Comparison of ENCODE assay signal across 21 mouse cellular contexts in genomic region chr14:77941105-77941504, GRCm38 (mm10). TPM values are rescaled to one million over a fixed set of nuclear protein-coding genes. Genes with fewer than 3 reads are reported as not detected.
DNase-seq lines count a peak whose midpoint lies in the region; ATAC-seq and TF ChIP-seq lines count a peak whose summit lies in the region.
"Had no signal": no experiment of that assay in that cellular context is flagged by ENCODE, and none has a peak within 500 bp of the region (broad histone marks: within the 10 kb centered on the region; RNA-seq: fewer than 3 reads in every experiment).

No protein-coding gene starts in this region.

- no peak for TF ChIP-seq EP300 in liver, postnatal 0 days (IDR thresholded peaks at IDR 0.05; ENCODE audit: low read depth)
- TF ChIP-seq EP300 in CH12.LX (IDR thresholded peaks at IDR 0.05; ENCODE audit: low read length) = no peak

- H3K4me3 ChIP-seq in cerebellum, adult 2 months (replicated peaks; ENCODE audit: insufficient read depth, low read depth, low read length) = no peak overlapping the region
- no peak overlapping the region for H3K4me3 ChIP-seq in liver, postnatal 0 days (ENCODE audit: low read depth, low read length)
- H3K4me3 ChIP-seq in liver, embryonic 11.5 days (ENCODE audit: low read depth, low read length) = no peak overlapping the region
- H3K4me3 ChIP-seq in CH12.LX (replicated peaks in 1 of 3; ENCODE audit: low read depth in 2 of 3, low read length in 2 of 3, poor library complexity in 1 of 3) = no peak overlapping the region
- H3K4me3 ChIP-seq: forebrain, embryonic 12.5 days; limb, embryonic 15.5 days had no signal

- DNase-seq in cerebellum, adult 2 months = no peak
- DNase-seq in cerebellum, adult 9-10 months = no peak
- DNase-seq in liver, postnatal 0 days = no peak
- no peak for DNase-seq in liver, embryonic 11.5 days (ENCODE audit: low spot score)
- DNase-seq in CH12.LX (ENCODE audit: extremely low read depth) = peak; percentile 24
- no peak for DNase-seq in brain, embryonic 14.5 days (ENCODE audit: low read depth)
- DNase-seq in adrenal gland, adult 8-10 months = no peak
- no peak for DNase-seq in left cerebral cortex, adult 18-20 months (ENCODE audit: low spot score in 2 of 2)
- DNase-seq: adrenal gland, postnatal 36 days; cerebellum, adult 8-10 months; gastrocnemius, postnatal 10 days; heart, adult 11 months; kidney, adult 8-10 months; kidney, postnatal 4 days; lung, postnatal 14 days; right cerebral cortex, postnatal 25 days had no signal

- dilution Hi-C loops in CH12.LX (cut with MboI; ENCODE audit: extremely low pct_ligation_motif_present, extremely low pct_unique_long_range_greater_than_20kb, low sequenced_read_pairs) = no loop called here

- no peak overlapping the region for H3K9ac ChIP-seq in liver, postnatal 0 days (replicated peaks)
- H3K9ac ChIP-seq in liver, embryonic 11.5 days (ENCODE audit: low read depth, low read length) = no peak overlapping the region
- H3K9ac ChIP-seq in CH12.LX (ENCODE audit: insufficient read depth, low read depth) = no peak overlapping the region
- H3K9ac ChIP-seq: forebrain, embryonic 12.5 days; limb, embryonic 15.5 days had no signal

- H3K9me3 ChIP-seq in liver, postnatal 0 days (ENCODE audit: low read length) = no peaks in the 10 kb centered on the region
- no peaks in the 10 kb centered on the region for H3K9me3 ChIP-seq in liver, embryonic 11.5 days (ENCODE audit: control insufficient read depth, low read length)
- H3K9me3 ChIP-seq in CH12.LX (replicated peaks; ENCODE audit: low read length) = no peaks in the 10 kb centered on the region
- H3K9me3 ChIP-seq: forebrain, embryonic 12.5 days; limb, embryonic 15.5 days had no signal

- no peak for TF ChIP-seq POLR2A in cerebellum, adult 2 months (IDR thresholded peaks at IDR 0.05; ENCODE audit: borderline replicate concordance, insufficient read depth, low read length)
- no peak for TF ChIP-seq POLR2A in CH12.LX (IDR thresholded peaks at IDR 0.05; ENCODE audit: low read depth, low read length)
- TF ChIP-seq POLR2A in brain, embryonic 14.5 days (IDR thresholded peaks at IDR 0.05; ENCODE audit: borderline replicate concordance, extremely low read depth, insufficient read depth, insufficient read length, poor library complexity, severe bottlenecking) = no peak

- no peaks in the 10 kb centered on the region; the same call in 1 of the 2 replicates for H3K27me3 ChIP-seq in cerebellum, adult 2 months (ENCODE audit: control insufficient read depth, insufficient read depth, low read length)
- H3K27me3 ChIP-seq in liver, postnatal 0 days (ENCODE audit: insufficient read depth, low read length) = no peaks in the 10 kb centered on the region
- H3K27me3 ChIP-seq in liver, embryonic 11.5 days (replicated peaks; ENCODE audit: control insufficient read depth, insufficient read depth, low read length) = no peaks in the 10 kb centered on the region
- H3K27me3 ChIP-seq in CH12.LX (replicated peaks) = no peaks in the 10 kb centered on the region
- H3K27me3 ChIP-seq: forebrain, embryonic 12.5 days had no signal

- peaks cover 7% of the 10 kb centered on the region; the same call in 1 of the 2 replicates for H3K4me1 ChIP-seq in cerebellum, adult 2 months (ENCODE audit: control insufficient read depth, insufficient read depth, low read length)
- H3K4me1 ChIP-seq in liver, postnatal 0 days (ENCODE audit: insufficient read depth) = no peaks in the 10 kb centered on the region
- no peaks in the 10 kb centered on the region for H3K4me1 ChIP-seq in liver, embryonic 11.5 days (replicated peaks; ENCODE audit: control insufficient read depth, insufficient read depth, low read length)
- peaks cover 2 to 3% of the 10 kb centered on the region in 2 experiments; a peak in 2 of 4 replicates for H3K4me1 ChIP-seq in CH12.LX (ENCODE audit: control insufficient read depth in 1 of 2, insufficient read depth in 2 of 2)
- H3K4me1 ChIP-seq: limb, embryonic 15.5 days had no signal

- no peak for ATAC-seq in liver, postnatal 0 days
- no peak for ATAC-seq in liver, embryonic 11.5 days (replicated peaks; ENCODE audit: low FRiP score)
- ATAC-seq: hindbrain, postnatal 0 days; midbrain, embryonic 16.5 days had no signal

- TF ChIP-seq RAD21 in CH12.LX (IDR thresholded peaks at IDR 0.05; ENCODE audit: low read depth, low read length) = peak; percentile 25

- H3K27ac ChIP-seq in cerebellum, adult 2 months (ENCODE audit: insufficient read depth, low read length) = no peak overlapping the region
- H3K27ac ChIP-seq in liver, postnatal 0 days (ENCODE audit: low read depth) = no peak overlapping the region
- H3K27ac ChIP-seq in liver, embryonic 11.5 days (ENCODE audit: low read depth, low read length) = no peak overlapping the region
- no peak overlapping the region for H3K27ac ChIP-seq in CH12.LX (ENCODE audit: insufficient read depth, low read depth)
- H3K27ac ChIP-seq: forebrain, embryonic 12.5 days; hindbrain, postnatal 0 days; limb, embryonic 15.5 days had no signal

- peak; percentile 22; the same call in 1 of the 2 replicates for TF ChIP-seq CTCF in cerebellum, adult 2 months (IDR thresholded peaks at IDR 0.05; ENCODE audit: borderline replicate concordance, insufficient read depth, low read depth, low read length)
- TF ChIP-seq CTCF in liver, postnatal 0 days (IDR thresholded peaks at IDR 0.05; ENCODE audit: low read depth) = 0 out of 2 replicates have a peak, but pooled peaks have one; percentile 26
- peak; percentile 12 to 53; a peak in 3 of 4 replicates for TF ChIP-seq CTCF in CH12.LX (conservative IDR thresholded peaks at IDR 0.05 in 1 of 2, IDR thresholded peaks at IDR 0.05 in 1 of 2; ENCODE audit: low read depth in 2 of 2, low read length in 2 of 2)
- peak; percentile 5; the same call in 1 of the 2 replicates for TF ChIP-seq CTCF in brain, embryonic 14.5 days (IDR thresholded peaks at IDR 0.05; ENCODE audit: borderline replicate concordance, extremely low read depth, insufficient read depth, insufficient read length)

- no peak overlapping the region for H3K4me2 ChIP-seq in liver, postnatal 0 days (ENCODE audit: low read depth, low read length)
- H3K4me2 ChIP-seq in liver, embryonic 11.5 days = no peak overlapping the region
- H3K4me2 ChIP-seq in CH12.LX (ENCODE audit: insufficient read depth, low read depth, poor library complexity, severe bottlenecking) = no peak overlapping the region
- H3K4me2 ChIP-seq: forebrain, embryonic 12.5 days; limb, embryonic 15.5 days had no signal

- no peaks in the 10 kb centered on the region for H3K36me3 ChIP-seq in liver, postnatal 0 days (replicated peaks; ENCODE audit: insufficient read depth, low read length)
- H3K36me3 ChIP-seq in liver, embryonic 11.5 days (ENCODE audit: control insufficient read depth, insufficient read depth, low read length) = no peaks in the 10 kb centered on the region
- H3K36me3 ChIP-seq in CH12.LX (replicated peaks in 1 of 2; ENCODE audit: control insufficient read depth in 1 of 2, insufficient read depth in 1 of 2, low read length in 1 of 2) = no peaks in the 10 kb centered on the region
- H3K36me3 ChIP-seq: forebrain, embryonic 12.5 days; limb, embryonic 15.5 days had no signal

- no peaks in the 10 kb centered on the region for H3K79me2 ChIP-seq in CH12.LX (replicated peaks; ENCODE audit: control insufficient read depth, extremely low read depth, insufficient read depth, poor library complexity, severe bottlenecking)

- in situ Hi-C loops in CH12.LX (cut with MboI; ENCODE audit: low pct_ligation_motif_present, low pct_unique_long_range_greater_than_20kb, low sequenced_read_pairs) = no loop called here

- 100% methylated on average over 1 of the region's 1 CpGs for WGBS in cerebellum, adult 2 months
- WGBS in liver, postnatal 0 days (ENCODE audit: insufficient replicate concordance) = 75% methylated on average over 1 of the region's 1 CpGs
- 91% methylated on average over 1 of the region's 1 CpGs for WGBS in liver, embryonic 11.5 days

TF ChIP-seq in CH12.LX, 34 proteins besides CTCF, POLR2A, EP300 and RAD21:
- TF ChIP-seq ETS1 (conservative IDR thresholded peaks at IDR 0.05; ENCODE audit: low read depth, low read length) (no peak), SMC3 (IDR thresholded peaks at IDR 0.05; ENCODE audit: low read depth, low read length) (peak; percentile 39)

RNA-seq across cellular contexts. Expression of gene Epsti1, which starts 37.1 kb away (rescaled TPM):
- polyA plus RNA-seq in cerebellum, adult 2 months (2012; rRNA removed) = 0.25 and 0.28 TPM in 2 replicates
- polyA plus RNA-seq in liver, postnatal 0 days (2015; fragmentation: Nextera tagmentation; extraction: Ambion mirVana) = 4.3 and 4.8 TPM in 2 replicates
- 0.91 and 0.97 TPM in 2 replicates for polyA plus RNA-seq in liver, embryonic 11.5 days (2014; fragmentation: Nextera tagmentation; extraction: Ambion mirVana)
- 0.38 and 0.59 TPM in 2 replicates for total RNA-seq in CH12.LX (2012; rRNA removed)
- total RNA-seq in CH12.LX (2014; rRNA removed) = 2.2 and 3.0 TPM in 2 replicates
- 2.2 and 2.3 TPM in 2 replicates for polyA plus RNA-seq in CH12.LX (2012; ENCODE audit: insufficient read length, low read depth)
- polyA plus RNA-seq in brain, embryonic 14.5 days (2012; rRNA removed) = 0.15 and 0.28 TPM in 2 replicates
- 1 to 10 TPM; 1.1 to 2.5 (median 1.6) TPM for total RNA-seq in adrenal gland, adult 8-10 months (2022)
- under 1 TPM; 0.28 to 0.60 TPM for total RNA-seq in left cerebral cortex, adult 18-20 months (2021)
- total RNA-seq: ES-E14 had no signal
- polyA plus RNA-seq: midbrain, embryonic 16.5 days had no signal
